Mouse (Mus musculus) forebrain, embryonic 16.5 days (tissue): Measurements from ENCODE around the gene Gm9780. TPM values are rescaled to one million over a fixed set of nuclear protein-coding genes. Genes with fewer than 3 reads are reported as not detected.
"Not testable (repeated sequence)": the region's sequence is repeated elsewhere in the genome, so short reads cannot be mapped to it uniquely, and the experiment has no call there.

ENCODE experiments used
- ATAC-seq: fragments of 200-750 bp; cut with Nextera tagmentation; 2 replicates; pipeline ENCODE4 v1.8.0; 2017; ENCODE audit warnings: mild to moderate bottlenecking, moderate library complexity
- H3K27ac ChIP-seq: fragments of 300-500 bp; sonication (generic); 2 replicates; pipeline ENCODE4 v1.5.1; 2014; ENCODE audit warnings: low read length, control low read depth
- H3K27me3 ChIP-seq: fragments of 300-500 bp; sonication (generic); replicated peaks from 2 replicates; pipeline ENCODE4 v1.6.1; 2014; ENCODE audit warnings: low read length; ENCODE audit not compliant: control insufficient read depth, insufficient read depth
- H3K36me3 ChIP-seq: fragments of 300-500 bp; sonication (generic); 2 replicates; pipeline ENCODE4 v1.6.1; 2014; ENCODE audit not compliant: control insufficient read depth, insufficient read depth
- H3K4me1 ChIP-seq: fragments of 300-500 bp; sonication (generic); replicated peaks from 2 replicates; pipeline ENCODE4 v1.6.1; 2014; ENCODE audit warnings: low read length; ENCODE audit not compliant: control insufficient read depth, insufficient read depth
- H3K4me2 ChIP-seq: fragments of 300-500 bp; sonication (generic); 2 replicates; pipeline ENCODE4 v1.6.1; 2014; ENCODE audit warnings: mild to moderate bottlenecking, low read length, control low read depth
- H3K4me3 ChIP-seq: fragments of 300-500 bp; sonication (generic); replicated peaks from 2 replicates; pipeline ENCODE4 v1.5.1; 2014; ENCODE audit warnings: mild to moderate bottlenecking, low read length, control low read depth
- H3K9ac ChIP-seq: fragments of 300-500 bp; sonication (generic); replicated peaks from 2 replicates; pipeline ENCODE4 v1.6.1; 2014; ENCODE audit warnings: low read depth, low read length, control low read depth
- H3K9me3 ChIP-seq: fragments of 300-500 bp; sonication (generic); 2 replicates; pipeline ENCODE4 v1.6.1; 2016; ENCODE audit warnings: low read length; ENCODE audit not compliant: control insufficient read depth
- WGBS: fragments of 180-500 bp; shearing (Covaris S2); extraction: QIAGEN DNeasy Blood & Tissue Kit; methylation state at CpG from one replicate; pipeline ENCODE4 v1.1.7; 2014; 5-methylcytosine and 5-hydroxymethylcytosine counted together
- polyA plus RNA-seq: library from polyadenylated mRNA; unstranded; fragments of >200 nt; fragmentation: Nextera tagmentation; extraction: Ambion mirVana; gene quantifications from 2 replicates; pipeline ENCODE4 v1.2.1, GENCODE M21; 2015

Gm9780 gene
- polyA plus RNA-seq, 1 experiment from 2014 or later, result 9.3 TPM

DNA sequence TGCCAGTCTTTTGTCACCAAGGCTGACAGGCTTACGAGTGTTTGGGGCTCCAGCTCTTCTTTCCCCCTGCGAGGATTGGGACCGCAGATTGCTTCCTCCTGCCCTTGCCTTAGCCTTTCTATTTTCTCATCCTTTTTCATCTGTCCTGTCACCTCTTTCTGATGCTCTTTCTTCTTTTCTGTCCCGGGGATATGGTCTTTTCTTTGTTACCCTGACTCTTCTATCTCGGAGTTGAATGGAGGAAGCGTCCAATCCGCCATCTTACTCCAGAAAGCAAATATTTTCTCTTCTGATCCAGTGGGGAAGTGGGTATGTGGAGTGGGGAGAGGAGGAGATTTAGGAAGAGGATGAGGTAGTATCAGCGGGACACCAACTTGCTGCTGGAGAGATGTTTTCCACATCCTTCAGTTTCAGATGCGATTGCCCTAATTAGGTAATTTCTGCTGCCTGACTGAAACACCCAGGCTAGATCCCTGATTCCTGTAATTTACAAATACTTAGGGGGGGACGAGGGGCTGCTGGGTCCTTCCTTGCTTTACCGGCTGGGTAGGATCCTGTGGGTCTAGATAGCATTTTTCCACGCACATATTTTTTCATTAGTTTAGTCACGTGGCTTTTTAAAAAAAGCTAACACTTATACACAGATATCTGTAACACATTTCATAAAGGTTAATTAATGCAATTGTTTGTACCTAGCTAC is 63.1 kb downstream of the Gm9780 start:
- peak; percentile 54 for ATAC-seq
- H3K27me3 ChIP-seq, H3K9me3 ChIP-seq, H3K36me3 ChIP-seq, H3K4me1 ChIP-seq: not testable (repeated sequence)
- H3K4me2 ChIP-seq, result peak overlapping the region; percentile 40
- 0% methylated on average over 6 of the region's 13 CpGs for WGBS
- H3K27ac ChIP-seq, result peak overlapping the region; percentile 72
- H3K4me3 ChIP-seq, result peak overlapping the region; percentile 34
- 0 out of 2 replicates have a peak overlapping the region, but pooled peaks have one; percentile 35 for H3K9ac ChIP-seq

DNA sequence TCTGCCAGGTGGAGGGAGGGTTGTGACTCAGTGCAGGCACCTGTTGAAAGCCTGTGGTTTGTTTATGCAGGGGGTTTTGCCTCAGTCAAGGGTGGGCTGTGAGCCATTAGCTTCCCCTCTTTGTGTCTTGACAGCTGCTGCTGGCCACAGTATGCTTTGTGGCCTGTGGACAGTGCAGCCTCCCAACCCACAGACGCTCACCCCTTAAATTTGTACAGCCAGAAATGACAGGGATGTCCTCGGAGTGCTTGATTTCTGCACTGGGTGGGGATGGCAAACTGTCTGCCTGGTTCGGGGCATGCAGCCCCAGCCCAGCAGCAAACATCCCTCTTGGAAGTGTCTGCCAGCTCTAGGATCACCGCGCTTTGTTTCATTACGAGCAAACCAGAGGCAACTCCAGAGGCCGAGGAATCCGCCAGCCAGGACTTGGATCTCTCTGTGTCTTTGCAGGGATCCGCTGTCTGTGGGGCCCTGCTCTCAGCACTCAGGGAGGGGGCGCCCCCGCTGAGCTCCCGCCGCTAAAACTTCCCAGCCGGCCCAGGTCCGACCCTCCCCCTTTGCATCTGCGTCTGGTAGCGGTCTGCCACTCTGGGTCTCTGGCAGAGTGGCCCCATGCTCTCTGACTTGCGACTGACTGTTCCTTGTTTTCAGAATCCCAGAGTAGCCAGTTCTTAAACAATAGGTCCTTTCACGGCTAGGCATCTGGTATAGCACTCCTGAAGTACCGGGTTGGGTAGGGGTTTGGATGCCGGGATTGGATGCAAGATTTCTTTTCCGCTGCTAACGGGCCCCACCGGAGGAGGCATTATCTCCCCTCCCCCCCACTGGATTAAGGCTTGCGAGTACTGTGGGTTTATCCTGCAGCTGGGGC is 63.9 kb downstream of the Gm9780 start, which contains the start of gene Duxbl1:
Gene Duxbl1 (plus strand): TSS at position 207 of the 871 bp plus-strand sequence.
- H3K4me3 ChIP-seq, result peak within 1 kb of the TSS; percentile 34
- H3K4me2 ChIP-seq, result peak within 1 kb of the TSS; percentile 40
- not testable (repeated sequence) for H3K4me1 ChIP-seq, H3K27me3 ChIP-seq, H3K9me3 ChIP-seq, H3K36me3 ChIP-seq
- WGBS, result no CpG with 5 or more reads among the region's 25 CpGs
- H3K27ac ChIP-seq, result peak within 1 kb of the TSS; percentile 72
- 0 out of 2 replicates have a peak within 1 kb of the TSS, but pooled peaks have one; percentile 35 for H3K9ac ChIP-seq
- ATAC-seq, result peak; percentile 87

Other genes with a start within 250 kb of the Gm9780 start
- gene Anxa11, start 200.6 kb downstream of the Gm9780 start, polyA plus RNA-seq, result 2.0 and 2.6 TPM in 2 replicates
- not detected in 2 replicates for gene Plac9a, start 139.6 kb downstream of the Gm9780 start, polyA plus RNA-seq
- 2.9 and 3.9 TPM in 2 replicates for gene Tmem254a, start 115.0 kb downstream of the Gm9780 start, polyA plus RNA-seq
- gene Cphx1, start 104.4 kb downstream of the Gm9780 start, polyA plus RNA-seq, result not detected in 2 replicates
- 3.0 and 6.7 TPM in 2 replicates for gene Duxbl1, start 64.1 kb downstream of the Gm9780 start, polyA plus RNA-seq
- gene Tmem254c, start 24.6 kb upstream of the Gm9780 start, polyA plus RNA-seq, result 10.6 and 17.5 TPM in 2 replicates
- not detected in 2 replicates for gene Cphx2, start 38.8 kb upstream of the Gm9780 start, polyA plus RNA-seq
- gene Cphx3, start 39.6 kb upstream of the Gm9780 start, polyA plus RNA-seq, result not detected in 2 replicates
- not detected in 2 replicates for gene Duxbl2, start 75.6 kb upstream of the Gm9780 start, polyA plus RNA-seq
- gene Plac9b, start 139.8 kb upstream of the Gm9780 start, polyA plus RNA-seq, result 5.2 and 7.4 TPM in 2 replicates
- gene Tmem254b, start 164.3 kb upstream of the Gm9780 start, polyA plus RNA-seq, result 18.0 and 23.1 TPM in 2 replicates
- gene Duxbl3, start 215.3 kb upstream of the Gm9780 start, polyA plus RNA-seq, result 0.58 and 2.9 TPM in 2 replicates